8 mouse cellular contexts compared by ENCODE assay signal in the genomic region with DNA sequence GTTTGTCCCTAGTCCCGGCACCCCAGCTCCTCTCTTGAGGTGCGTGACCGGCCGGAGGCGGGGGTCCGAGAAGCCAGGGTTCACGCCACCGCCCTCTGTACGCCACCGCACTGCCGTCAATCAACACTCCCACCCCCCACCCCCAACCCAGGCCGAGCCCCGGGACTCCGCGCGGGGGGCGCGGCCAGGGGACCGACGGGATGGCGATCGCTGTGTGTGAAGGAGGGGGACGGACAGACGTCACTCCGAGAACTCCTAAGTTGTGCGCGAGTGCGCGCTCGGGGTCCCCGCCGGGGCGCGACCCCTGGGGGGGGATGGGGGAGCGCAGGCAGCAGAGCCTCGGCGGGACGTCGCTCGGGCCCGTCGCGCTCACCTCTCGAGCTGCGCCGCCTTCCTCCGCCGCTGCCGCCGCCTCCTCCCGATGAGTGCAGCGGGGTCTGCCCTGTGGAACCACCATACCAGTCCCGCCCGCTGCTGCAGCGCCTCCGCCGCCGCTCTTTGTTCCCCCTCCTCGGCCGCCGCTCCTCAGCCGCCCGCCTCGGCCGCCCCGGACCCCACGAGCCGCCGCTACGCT. TPM values are rescaled to one million over a fixed set of nuclear protein-coding genes. Genes with fewer than 3 reads are reported as not detected.
DNase-seq lines count a peak whose midpoint lies in the region; ATAC-seq and TF ChIP-seq lines count a peak whose summit lies in the region.

No protein-coding gene starts in this region.

- H3K27ac ChIP-seq in bone marrow, adult 2 months (ENCODE audit: control insufficient read depth, insufficient read depth, low read depth, low read length, poor library complexity): peak overlapping the region; percentile 96
- H3K27ac ChIP-seq in forebrain, postnatal 0 days (ENCODE audit: low read depth, low read length): peak overlapping the region; percentile 95
- peak overlapping the region; percentile 96 for H3K27ac ChIP-seq in intestine, postnatal 0 days (ENCODE audit: low read depth, low read length)

- H3K4me2 ChIP-seq in forebrain, postnatal 0 days (ENCODE audit: low read depth): peak overlapping the region; percentile 61
- peak overlapping the region; percentile 76 for H3K4me2 ChIP-seq in intestine, postnatal 0 days (replicated peaks; ENCODE audit: low read depth)

- DNase-seq in right cerebral cortex, adult 18-20 months: peak; percentile 16
- DNase-seq in right cerebral cortex, postnatal 36 days (ENCODE audit: low spot score in 2 of 2): no peak
- no peak for DNase-seq in forebrain, postnatal 0 days
- DNase-seq in lung, postnatal 10 days: peak; percentile 67
- peak; percentile 69 for DNase-seq in retina, postnatal 1 day
- no peak for DNase-seq in left cerebral cortex, adult 18-20 months (ENCODE audit: low spot score in 2 of 2)

- no peak for TF ChIP-seq POLR2A in bone marrow, adult 2 months (IDR thresholded peaks at IDR 0.05; ENCODE audit: borderline replicate concordance, control insufficient read depth, low read depth, low read length)

- no peaks in the 10 kb centered on the region for H3K9me3 ChIP-seq in forebrain, postnatal 0 days (ENCODE audit: low read length)
- H3K9me3 ChIP-seq in intestine, postnatal 0 days (ENCODE audit: control insufficient read depth): no peaks in the 10 kb centered on the region

- H3K4me3 ChIP-seq in bone marrow, adult 2 months (replicated peaks; ENCODE audit: control insufficient read depth, low read depth, low read length): peak overlapping the region; percentile 96
- H3K4me3 ChIP-seq in forebrain, postnatal 0 days (ENCODE audit: low read depth, low read length): peak overlapping the region; percentile 88
- peak overlapping the region; percentile 96 for H3K4me3 ChIP-seq in intestine, postnatal 0 days (ENCODE audit: low read depth, low read length)

- H3K4me1 ChIP-seq in bone marrow, adult 2 months (ENCODE audit: control insufficient read depth, insufficient read depth, low read length): peaks cover 2% of the 10 kb centered on the region
- H3K4me1 ChIP-seq in forebrain, postnatal 0 days (ENCODE audit: insufficient read depth): peaks cover 24% of the 10 kb centered on the region
- H3K4me1 ChIP-seq in intestine, postnatal 0 days (replicated peaks; ENCODE audit: control insufficient read depth, insufficient read depth, low read length): peaks cover 4% of the 10 kb centered on the region; the same call in 1 of the 2 replicates

- no peaks in the 10 kb centered on the region for H3K27me3 ChIP-seq in forebrain, postnatal 0 days (ENCODE audit: insufficient read depth, low read length)
- no peaks in the 10 kb centered on the region for H3K27me3 ChIP-seq in intestine, postnatal 0 days (replicated peaks; ENCODE audit: control insufficient read depth, insufficient read depth, low read length)

- no peak for TF ChIP-seq CTCF in bone marrow, adult 2 months (IDR thresholded peaks at IDR 0.05; ENCODE audit: control insufficient read depth, insufficient read depth, low read length)
- no peak for TF ChIP-seq CTCF in forebrain, postnatal 0 days (IDR thresholded peaks at IDR 0.05; ENCODE audit: low read depth)
- no peak for TF ChIP-seq CTCF in intestine, postnatal 0 days (IDR thresholded peaks at IDR 0.05; ENCODE audit: low read depth)

- ATAC-seq in forebrain, postnatal 0 days: peak; percentile 54
- ATAC-seq in intestine, postnatal 0 days: peak; percentile 46

- H3K9ac ChIP-seq in forebrain, postnatal 0 days: peak overlapping the region; percentile 98
- peak overlapping the region; percentile 98 for H3K9ac ChIP-seq in intestine, postnatal 0 days (ENCODE audit: low read depth, low read length)

- H3K36me3 ChIP-seq in forebrain, postnatal 0 days (ENCODE audit: insufficient read depth): no peaks in the 10 kb centered on the region
- H3K36me3 ChIP-seq in intestine, postnatal 0 days (ENCODE audit: control insufficient read depth, insufficient read depth): no peaks in the 10 kb centered on the region; the same call in 1 of the 2 replicates

- WGBS in bone marrow, adult 2 months: 1% methylated on average over 58 of the region's 70 CpGs
- under 1% methylated on average over 44 of the region's 70 CpGs for WGBS in forebrain, postnatal 0 days
- WGBS in intestine, postnatal 0 days: under 1% methylated on average over 63 of the region's 70 CpGs

RNA-seq across cellular contexts. Expression of gene Cnot6, which starts 0.5 kb away (rescaled TPM):
- 19.7 and 20.2 TPM in 2 replicates for polyA plus RNA-seq in bone marrow, adult 2 months (2011; ENCODE audit: insufficient read depth, insufficient read length, low replicate concordance, missing spikeins)
- 45.4 and 63.9 TPM in 2 replicates for total RNA-seq in forebrain, postnatal 0 days (2014; rRNA removed)
- polyA plus RNA-seq in forebrain, postnatal 0 days (2015; fragmentation: Nextera tagmentation; extraction: Ambion mirVana): 19.4 and 31.9 TPM in 2 replicates
- polyA plus RNA-seq in intestine, postnatal 0 days (2015; fragmentation: Nextera tagmentation; extraction: Ambion mirVana): 27.2 and 31.3 TPM in 2 replicates
- total RNA-seq in left cerebral cortex, adult 18-20 months (2021): 10 to 100 TPM; 50.2 to 56.0 TPM

RNA-seq across cellular contexts. Expression of gene Scgb3a1, which starts 48.7 kb away (rescaled TPM):
- 2.1 TPM in 1 of 2 replicates, not detected in the other for polyA plus RNA-seq in bone marrow, adult 2 months (2011; ENCODE audit: insufficient read depth, insufficient read length, low replicate concordance, missing spikeins)
- 2.7 TPM in 1 of 2 replicates, not detected in the other for total RNA-seq in forebrain, postnatal 0 days (2014; rRNA removed)
- 0.44 TPM in 1 of 2 replicates, not detected in the other for polyA plus RNA-seq in forebrain, postnatal 0 days (2015; fragmentation: Nextera tagmentation; extraction: Ambion mirVana)
- polyA plus RNA-seq in intestine, postnatal 0 days (2015; fragmentation: Nextera tagmentation; extraction: Ambion mirVana): 3.2 and 4.4 TPM in 2 replicates
- total RNA-seq in left cerebral cortex, adult 18-20 months (2021): not detected

Comparison
In these comparisons a context has a peak if more than half of its experiments do, and no peak if none do; other contexts are left out.
1. DNase-seq: peak in right cerebral cortex, adult 18-20 months (single experiment), lung, postnatal 10 days (single experiment) and retina, postnatal 1 day (single experiment); none in right cerebral cortex, postnatal 36 days (0 of 2), forebrain, postnatal 0 days (single experiment) and left cerebral cortex, adult 18-20 months (0 of 2).
2. Peak in every context shown above with its lines, with median percentiles within 50 percentile points of each other: H3K27ac ChIP-seq and H3K4me3 ChIP-seq.